ENCODE assay signal across 8 mouse cellular contexts in genomic region chr11:20830686-20831505, GRCm38 (mm10). TPM values are rescaled to one million over a fixed set of nuclear protein-coding genes. Genes with fewer than 3 reads are reported as not detected.
DNase-seq lines count a peak whose midpoint lies in the region; ATAC-seq and TF ChIP-seq lines count a peak whose summit lies in the region.

Lgalsl (minus strand) TSS chr11:20831056.

- 0 out of 2 replicates have a peak, but pooled peaks have one; percentile 33 for TF ChIP-seq POLR2A in liver, adult 2 months (IDR thresholded peaks at IDR 0.05; ENCODE audit: extremely low read depth, insufficient read depth, low read length)
- TF ChIP-seq POLR2A in myocyte (IDR thresholded peaks at IDR 0.05; ENCODE audit: insufficient read length, low read depth): no peak

- no peaks in the 10 kb centered on the region for H3K79me2 ChIP-seq in liver, adult 2 months (ENCODE audit: control insufficient read depth, insufficient read depth, low read length)
- H3K79me2 ChIP-seq in myocyte (ENCODE audit: control insufficient read depth, insufficient read depth): no peaks in the 10 kb centered on the region

- H3K9me3 ChIP-seq in heart, embryonic 12.5 days (replicated peaks): no peaks in the 10 kb centered on the region
- H3K9me3 ChIP-seq in kidney, embryonic 16.5 days (ENCODE audit: low read length): no peaks in the 10 kb centered on the region

- under 1% methylated on average over 101 of the region's 102 CpGs for whole genome bisulfite sequencing in heart, embryonic 12.5 days
- WGBS in kidney, embryonic 16.5 days: under 1% methylated on average over 93 of the region's 102 CpGs
- WGBS in liver, adult 2 months: under 1% methylated on average over 99 of the region's 102 CpGs

- no peak for TF ChIP-seq CTCF in liver, adult 2 months (IDR thresholded peaks at IDR 0.05; ENCODE audit: low read depth, low read length)

- DNase-seq in CD4-positive helper T cell, adult 2 months (ENCODE audit: low read depth, low spot score): peak; percentile 55
- peak; percentile 84 for DNase-seq in brain, adult 2 months (ENCODE audit: low read depth, low spot score)
- DNase-seq in liver, adult 2 months (ENCODE audit: extremely low read depth, low read depth, low spot score): peak; percentile 55
- DNase-seq in spleen, postnatal 4 days (ENCODE audit: low spot score in 2 of 2): peak; percentile 63 to 83

- peaks cover 28% of the 10 kb centered on the region for H3K36me3 ChIP-seq in heart, embryonic 12.5 days
- peaks cover 11% of the 10 kb centered on the region; the same call in 1 of the 2 replicates for H3K36me3 ChIP-seq in kidney, embryonic 16.5 days (ENCODE audit: insufficient read depth, low read length)
- H3K36me3 ChIP-seq in liver, adult 2 months (ENCODE audit: control insufficient read depth, insufficient read depth, low read length): peaks cover 4% of the 10 kb centered on the region; the same call in 1 of the 2 replicates
- H3K36me3 ChIP-seq in myocyte (ENCODE audit: control insufficient read depth, insufficient read depth): no peaks in the 10 kb centered on the region

- no peaks in the 10 kb centered on the region for H3K27me3 ChIP-seq in heart, embryonic 12.5 days (replicated peaks)
- H3K27me3 ChIP-seq in kidney, embryonic 16.5 days (ENCODE audit: insufficient read depth, low read length): no peaks in the 10 kb centered on the region
- no peaks in the 10 kb centered on the region for H3K27me3 ChIP-seq in liver, adult 2 months (ENCODE audit: control insufficient read depth, insufficient read depth, low read length)
- H3K27me3 ChIP-seq in myocyte (ENCODE audit: control insufficient read depth, insufficient read depth, insufficient read length): peaks cover 54% of the 10 kb centered on the region

- H3K9ac ChIP-seq in heart, embryonic 12.5 days: peak within 1 kb of the TSS; percentile 92
- peak within 1 kb of the TSS; percentile 93 for H3K9ac ChIP-seq in kidney, embryonic 16.5 days (replicated peaks; ENCODE audit: low read length)
- H3K9ac ChIP-seq in liver, adult 2 months (ENCODE audit: low read depth, low read length): peak within 1 kb of the TSS; percentile 91

- peak within 1 kb of the TSS; percentile 86 for H3K4me2 ChIP-seq in heart, embryonic 12.5 days
- peak within 1 kb of the TSS; percentile 72 for H3K4me2 ChIP-seq in kidney, embryonic 16.5 days (replicated peaks; ENCODE audit: low read depth, low read length)
- peak within 1 kb of the TSS; percentile 65 for H3K4me2 ChIP-seq in myocyte (ENCODE audit: low read depth)

- no peak within 1 kb of the TSS for H3ac ChIP-seq in myocyte (ENCODE audit: control insufficient read depth, insufficient read length)

- H3K4me1 ChIP-seq in heart, embryonic 12.5 days (replicated peaks): peaks cover 15% of the 10 kb centered on the region
- H3K4me1 ChIP-seq in kidney, embryonic 16.5 days (ENCODE audit: insufficient read depth, low read length): peaks cover 23% of the 10 kb centered on the region
- H3K4me1 ChIP-seq in liver, adult 2 months (ENCODE audit: control insufficient read depth, insufficient read depth, low read length): peaks cover 16% of the 10 kb centered on the region

- H3K27ac ChIP-seq in heart, embryonic 12.5 days (ENCODE audit: poor library complexity, severe bottlenecking): peak within 1 kb of the TSS; percentile 79
- peak within 1 kb of the TSS; percentile 90 for H3K27ac ChIP-seq in kidney, embryonic 16.5 days (ENCODE audit: low read length)
- peak within 1 kb of the TSS; percentile 61 for H3K27ac ChIP-seq in liver, adult 2 months (replicated peaks; ENCODE audit: insufficient read depth, low read depth, low read length)

- H3K4me3 ChIP-seq in heart, embryonic 12.5 days: peak within 1 kb of the TSS; percentile 86
- H3K4me3 ChIP-seq in kidney, embryonic 16.5 days (ENCODE audit: low read length): peak within 1 kb of the TSS; percentile 86
- peak within 1 kb of the TSS; percentile 72 for H3K4me3 ChIP-seq in liver, adult 2 months (ENCODE audit: insufficient read depth, low read depth, low read length)
- no peak within 1 kb of the TSS for H3K4me3 ChIP-seq in myocyte

- peak; percentile 86 for ATAC-seq in erythroid progenitor cell, adult 5-6 weeks (replicated peaks; ENCODE audit: low FRiP score, poor library complexity, severe bottlenecking)
- ATAC-seq in heart, embryonic 12.5 days (ENCODE audit: insufficient number of reproducible peaks, low FRiP score): peak; percentile 88
- ATAC-seq in kidney, embryonic 16.5 days (ENCODE audit: low FRiP score, low TSS enrichment): peak; percentile 89

TF ChIP-seq in myocyte, 11 proteins besides CTCF, POLR2A, EP300 and RAD21:
- TF ChIP-seq MAX (IDR thresholded peaks at IDR 0.05; ENCODE audit: low read depth): no peak
- TF ChIP-seq CEBPB (IDR thresholded peaks at IDR 0.05; ENCODE audit: insufficient read depth, poor library complexity, severe bottlenecking): no peak
- TF ChIP-seq TCF12 (IDR thresholded peaks at IDR 0.05; ENCODE audit: insufficient read depth, poor library complexity, severe bottlenecking): no peak
- no peak for TF ChIP-seq POLR2AphosphoS2 (IDR thresholded peaks at IDR 0.05; ENCODE audit: insufficient read length, low read depth)
- TF ChIP-seq REST (IDR thresholded peaks at IDR 0.05; ENCODE audit: insufficient read depth, insufficient read length): no peak
- no peak for TF ChIP-seq MYOG (IDR thresholded peaks at IDR 0.05; ENCODE audit: control insufficient read depth in 1 of 3, insufficient read depth in 1 of 3, insufficient read length in 2 of 3, low read depth in 2 of 3)
- no peak for TF ChIP-seq SRF (IDR thresholded peaks at IDR 0.05; ENCODE audit: control insufficient read depth, insufficient read length, low read depth)
- TF ChIP-seq MYOD1 (IDR thresholded peaks at IDR 0.05; ENCODE audit: control insufficient read depth in 1 of 3, insufficient read length in 2 of 3, low read depth in 2 of 3): no peak
- TF ChIP-seq USF1 (IDR thresholded peaks at IDR 0.05; ENCODE audit: low read depth): no peak
- TF ChIP-seq E2F4 (IDR thresholded peaks at IDR 0.05; ENCODE audit: insufficient read depth): no peak
- no peak for TF ChIP-seq TCF3 (IDR thresholded peaks at IDR 0.05; ENCODE audit: insufficient read length, low read depth)

RNA-seq across cellular contexts. Expression of gene Lgalsl, which starts in this region (rescaled TPM):
- total RNA-seq in erythroid progenitor cell, adult 5-6 weeks (2015; ENCODE audit: low replicate concordance): 0.84 and 7.2 TPM in 2 replicates
- 0.39 and 0.61 TPM in 2 replicates for total RNA-seq in erythroid progenitor cell, adult 5-6 weeks (2017; ENCODE audit: low replicate concordance)
- polyA plus RNA-seq in heart, embryonic 12.5 days (2016; fragmentation: Nextera tagmentation; extraction: Ambion mirVana): 55.1 and 55.3 TPM in 2 replicates
- polyA plus RNA-seq in kidney, embryonic 16.5 days (2015; fragmentation: Nextera tagmentation; extraction: Ambion mirVana): 29.1 and 33.3 TPM in 2 replicates
- total RNA-seq in liver, adult 2 months (2014; rRNA removed): 4.9 and 6.6 TPM in 2 replicates
- 4.5 and 6.6 TPM in 2 replicates for polyA plus RNA-seq in liver, adult 2 months (2012; rRNA removed)
- 0.10 TPM for polyA plus RNA-seq in myocyte (2012; fragmentation: generic; extraction: Trizol)
